Mouse (Mus musculus) hindbrain, postnatal 0 days (tissue): Measurements from ENCODE around the gene Rarg. TPM values are rescaled to one million over a fixed set of nuclear protein-coding genes. Genes with fewer than 3 reads are reported as not detected.

Experiments
- ATAC-seq: fragments of 200-750 bp; cut with Nextera tagmentation; 2 replicates; pipeline ENCODE4 v1.8.0; 2017; ENCODE audit warnings: mild to moderate bottlenecking, moderate TSS enrichment, moderate library complexity
- DNase-seq: peaks from one replicate; pipeline ENCODE4 v3.0.0-alpha.2; 2015; ENCODE audit warnings: low spot score
- H3K27ac ChIP-seq: fragments of 300-500 bp; sonication (generic); 2 replicates; pipeline ENCODE4 v1.5.1; 2014; ENCODE audit warnings: mild to moderate bottlenecking
- H3K27me3 ChIP-seq: fragments of 300-500 bp; sonication (generic); 2 replicates; pipeline ENCODE4 v1.6.1; 2014; ENCODE audit warnings: low read length, mixed read lengths; ENCODE audit not compliant: insufficient read depth
- H3K36me3 ChIP-seq: fragments of 300-500 bp; sonication (generic); 2 replicates; pipeline ENCODE4 v1.6.1; 2014; ENCODE audit warnings: low read length, mixed read lengths; ENCODE audit not compliant: insufficient read depth
- H3K4me1 ChIP-seq: fragments of 300-500 bp; sonication (generic); 2 replicates; pipeline ENCODE4 v1.6.1; 2014; ENCODE audit warnings: antibody characterized with exemption, low read length, mixed read lengths; ENCODE audit not compliant: insufficient read depth
- H3K4me2 ChIP-seq: fragments of 300-500 bp; sonication (generic); 2 replicates; pipeline ENCODE4 v1.6.1; 2014; ENCODE audit warnings: low read depth, mild to moderate bottlenecking, low read length, moderate library complexity, mixed read lengths
- H3K4me3 ChIP-seq: fragments of 300-500 bp; sonication (generic); 2 replicates; pipeline ENCODE4 v1.5.1; 2014; ENCODE audit warnings: low read length
- H3K9ac ChIP-seq: fragments of 300-500 bp; sonication (generic); replicated peaks from 2 replicates; pipeline ENCODE4 v1.6.1; 2014; ENCODE audit warnings: mild to moderate bottlenecking, low read length, moderate library complexity, mixed read lengths
- H3K9me3 ChIP-seq: fragments of 300-500 bp; sonication (generic); 2 replicates; pipeline ENCODE4 v1.6.1; 2016; ENCODE audit warnings: low read length, mixed read lengths
- CTCF ChIP-seq: IDR thresholded peaks from 2 replicates; pipeline ENCODE4 v1.5.1; 2016; ENCODE audit warnings: antibody characterized with exemption, control low read depth, low read depth
- WGBS: fragments of 180-500 bp; shearing (Covaris S2); extraction: QIAGEN DNeasy Blood & Tissue Kit; methylation state at CpG from one replicate; pipeline ENCODE4 v1.1.7; 2014; 5-methylcytosine and 5-hydroxymethylcytosine counted together
- polyA plus RNA-seq: library from polyadenylated mRNA; unstranded; fragments of >200 nt; fragmentation: Nextera tagmentation; extraction: Ambion mirVana; gene quantifications from 2 replicates; pipeline ENCODE4 v1.2.1, GENCODE M21; 2015
- total RNA-seq: library from RNA; depleted of rRNA; stranded (reverse); fragments of >200 nt; gene quantifications from 2 replicates; pipeline ENCODE4 v1.2.3, GENCODE M21; 2014

Gene Rarg
- total and polyA plus RNA-seq, 2 experiments from 2014 or later: 4.4 to 8.8 TPM

DNA sequence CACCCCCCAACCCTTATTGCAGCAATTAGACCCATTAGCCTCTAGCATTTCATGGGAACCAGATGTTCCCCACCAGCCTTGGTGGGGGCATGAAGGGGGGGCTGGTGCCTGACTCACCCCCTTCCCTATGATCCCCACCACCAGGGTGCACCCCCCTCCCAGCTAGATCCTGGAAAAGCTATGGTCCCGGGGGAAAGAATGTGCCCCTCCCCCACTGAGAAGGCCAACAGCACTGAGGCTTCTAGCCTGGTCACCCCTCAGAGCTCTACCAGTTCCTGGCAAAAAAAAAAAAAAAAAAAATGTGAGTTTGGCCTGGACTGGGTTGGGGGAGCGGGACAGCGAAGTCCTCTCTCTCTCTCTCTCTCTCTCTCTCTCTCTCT is 8.5 kb downstream of the Rarg start:
- WGBS: 10% methylated on average over 3 of the region's 3 CpGs
- no peak for TF ChIP-seq CTCF
- H3K4me2 ChIP-seq: no peak overlapping the region
- no peaks in the 10 kb centered on the region; the same call in 1 of the 2 replicates for H3K27me3 ChIP-seq
- 0 out of 2 replicates have a peak, but pooled peaks cover 6% of the 10 kb centered on the region for H3K4me1 ChIP-seq
- DNase-seq: no peak
- H3K27ac ChIP-seq: no peak overlapping the region
- H3K9me3 ChIP-seq: no peaks in the 10 kb centered on the region
- no peak overlapping the region for H3K4me3 ChIP-seq
- H3K9ac ChIP-seq: no peak overlapping the region
- no peaks in the 10 kb centered on the region for H3K36me3 ChIP-seq
- ATAC-seq: no peak

GRCm38 (mm10) chr15:102248131-102248811 is 9.0 kb downstream of the Rarg start:
- Histone ChIP-seq H3K4me3 (peak overlapping the region; percentile 57), H3K4me1 (peaks cover 9% of the 10 kb centered on the region; the same call in 1 of the 2 replicates), H3K4me2 (peak overlapping the region; percentile 86), H3K27me3 (peaks cover under 1% of the 10 kb centered on the region; the same call in 1 of the 2 replicates), H3K9me3 (no peaks in the 10 kb centered on the region), H3K27ac (peak overlapping the region; percentile 77; the same call in 1 of the 2 replicates), H3K9ac (no peak overlapping the region; the same call in 1 of the 2 replicates), H3K36me3 (no peaks in the 10 kb centered on the region)
- ATAC-seq: no peak
- WGBS: 10% methylated on average over 8 of the region's 8 CpGs
- TF ChIP-seq CTCF: no peak
- DNase-seq: no peak

- Histone ChIP-seq H3K36me3 (no peaks in the 10 kb centered on the region), H3K4me1 (peaks cover 9% of the 10 kb centered on the region; the same call in 1 of the 2 replicates), H3K27ac (peak overlapping the region; percentile 77), H3K4me3 (peak overlapping the region; percentile 57), H3K27me3 (peaks cover 4% of the 10 kb centered on the region; the same call in 1 of the 2 replicates), H3K4me2 (peak overlapping the region; percentile 86), H3K9ac (peak overlapping the region; percentile 54), H3K9me3 (no peaks in the 10 kb centered on the region)
- ATAC-seq (peak; percentile 38; the same call in 1 of the 2 replicates), DNase-seq (peak; percentile 43)
- no peak for TF ChIP-seq CTCF
- under 1% methylated on average over 58 of the region's 65 CpGs for WGBS
These were observed 9.8 kb downstream of the Rarg start for GRCm38 (mm10) chr15:102247252-102248130.

DNA sequence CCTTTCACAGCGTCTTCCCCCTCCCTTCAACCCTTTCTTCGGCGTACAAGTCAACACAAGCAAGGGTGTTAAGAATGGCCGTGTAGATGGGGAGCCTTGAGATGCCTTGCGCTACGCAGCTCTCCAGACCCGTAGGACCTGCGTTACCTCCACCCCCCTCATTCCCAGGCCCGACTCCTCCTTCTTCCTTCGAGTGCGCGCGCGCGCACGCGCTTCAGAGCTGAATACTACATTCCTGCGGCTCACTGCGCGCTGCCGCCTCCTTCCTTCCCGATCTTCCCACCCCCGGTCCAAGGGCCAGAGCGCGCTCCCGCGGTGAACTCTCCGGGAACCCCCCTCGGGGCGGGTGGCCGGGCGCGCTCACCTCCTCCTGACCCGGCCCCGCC is 10.5 kb downstream of the Rarg start:
- H3K9me3 ChIP-seq: no peaks in the 10 kb centered on the region
- peak overlapping the region; percentile 86 for H3K4me2 ChIP-seq
- peak overlapping the region; percentile 77 for H3K27ac ChIP-seq
- peaks cover 4% of the 10 kb centered on the region; the same call in 1 of the 2 replicates for H3K27me3 ChIP-seq
- H3K4me1 ChIP-seq: peaks cover 9% of the 10 kb centered on the region; the same call in 1 of the 2 replicates
- peak; percentile 71 for ATAC-seq
- no peak for TF ChIP-seq CTCF
- under 1% methylated on average over 31 of the region's 35 CpGs for WGBS
- no peaks in the 10 kb centered on the region for H3K36me3 ChIP-seq
- DNase-seq: peak; percentile 94
- H3K4me3 ChIP-seq: peak overlapping the region; percentile 57
- H3K9ac ChIP-seq: peak overlapping the region; percentile 54

DNA sequence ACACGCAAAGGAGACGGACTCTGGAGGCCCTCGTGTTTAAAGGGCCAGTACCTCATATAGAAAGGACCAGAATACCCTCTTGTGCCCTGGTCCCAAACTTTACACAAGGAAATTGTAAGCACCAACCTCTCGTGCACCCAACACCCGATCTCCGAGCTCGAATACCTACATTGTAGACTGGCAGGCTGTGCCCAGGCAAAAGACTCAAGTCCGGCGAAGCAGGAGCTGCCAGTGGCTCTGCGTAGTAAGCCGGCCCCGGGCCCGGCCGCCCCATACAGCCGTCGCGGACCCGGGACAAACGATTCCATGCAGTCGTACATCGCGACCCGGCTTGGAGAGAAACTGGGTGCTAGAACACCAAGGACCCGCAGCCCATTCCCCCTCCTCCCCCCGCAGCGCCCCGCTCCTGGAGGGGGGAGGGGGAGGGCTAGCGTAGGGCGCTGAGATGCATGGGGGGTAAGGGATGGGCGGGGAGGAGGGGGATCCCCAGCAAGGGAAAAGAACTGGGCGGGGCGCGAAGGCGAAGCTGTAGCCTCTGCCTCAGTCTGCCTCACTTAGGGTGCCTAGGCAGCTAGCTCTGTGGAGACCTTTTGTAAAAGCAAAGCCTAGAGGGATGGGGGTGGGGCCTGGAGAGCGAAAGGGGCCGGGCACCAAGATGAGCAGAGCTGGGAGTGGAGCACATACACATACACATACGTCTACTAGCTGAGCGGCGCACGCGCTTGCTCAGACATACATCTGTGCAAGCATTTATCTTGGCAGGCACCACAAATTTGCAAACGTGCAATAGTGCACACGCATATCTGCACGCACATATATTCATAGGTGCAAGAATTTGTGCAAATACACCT is 11.2 kb downstream of the Rarg start:
- H3K4me2 ChIP-seq: peak overlapping the region; percentile 86
- no peaks in the 10 kb centered on the region for H3K9me3 ChIP-seq
- under 1% methylated on average over 41 of the region's 44 CpGs for WGBS
- TF ChIP-seq CTCF: no peak
- H3K4me1 ChIP-seq: peaks cover 9% of the 10 kb centered on the region; the same call in 1 of the 2 replicates
- ATAC-seq (peak; percentile 74), DNase-seq (peak; percentile 79)
- H3K4me3 ChIP-seq: peak overlapping the region; percentile 57
- peaks cover 4% of the 10 kb centered on the region; the same call in 1 of the 2 replicates for H3K27me3 ChIP-seq
- H3K36me3 ChIP-seq: no peaks in the 10 kb centered on the region
- peak overlapping the region; percentile 54 for H3K9ac ChIP-seq
- H3K27ac ChIP-seq: peak overlapping the region; percentile 77

DNA sequence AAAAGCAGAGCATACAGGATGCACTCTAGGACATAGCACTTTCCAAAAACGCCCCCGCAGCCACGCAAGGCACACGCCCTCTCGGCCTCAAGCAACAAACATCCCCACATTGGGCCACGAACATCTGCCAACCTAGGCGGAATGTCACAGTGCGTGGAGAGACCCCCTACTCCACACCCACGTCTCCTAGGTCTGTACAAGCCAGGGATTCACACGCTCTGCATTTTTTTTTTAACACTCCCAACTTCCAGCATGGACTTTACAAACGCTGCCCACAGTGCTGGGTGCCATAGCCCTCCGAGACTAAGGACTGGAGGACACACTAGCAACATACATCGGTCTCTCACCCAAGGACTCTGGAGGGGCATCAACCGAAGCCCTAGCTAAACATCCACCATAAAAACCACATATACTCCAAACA is 11.8 kb downstream of the Rarg start:
- H3K4me1 ChIP-seq: peaks cover 9% of the 10 kb centered on the region; the same call in 1 of the 2 replicates
- peak overlapping the region; percentile 77; the same call in 1 of the 2 replicates for H3K27ac ChIP-seq
- WGBS: 7% methylated on average over 14 of the region's 14 CpGs
- peaks cover 4% of the 10 kb centered on the region; the same call in 1 of the 2 replicates for H3K27me3 ChIP-seq
- H3K9ac ChIP-seq: peak overlapping the region; percentile 54
- DNase-seq: no peak
- H3K4me3 ChIP-seq: peak overlapping the region; percentile 57
- no peaks in the 10 kb centered on the region for H3K36me3 ChIP-seq
- ATAC-seq: no peak
- no peak for TF ChIP-seq CTCF
- H3K9me3 ChIP-seq: no peaks in the 10 kb centered on the region
- peak overlapping the region; percentile 86 for H3K4me2 ChIP-seq
